Mouse (Mus musculus): ENCODE data around the gene Psmd7. TPM values are rescaled to one million over a fixed set of nuclear protein-coding genes. Genes with fewer than 3 reads are reported as not detected.

The Psmd7 gene
- polyA plus RNA-seq, 1 experiment from 2014 or later = 321 TPM

MicroRNAs encoded within 50 kb of the gene (microRNA counts, 519-probe panel; counts per million panel counts)
- 5,072 counts per million, percentile 68 among the panel's probes with 10 or more counts for microRNA mmu-miR-140

Other genes with a start within 250 kb of the Psmd7 start
- 5.5 and 7.7 TPM in 2 replicates for gene Nqo1, start 185.3 kb downstream of the Psmd7 start, polyA plus RNA-seq (2014; fragmentation: Nextera tagmentation; extraction: Ambion mirVana)
- 78.9 and 80.3 TPM in 2 replicates for gene Nob1, start 163.4 kb downstream of the Psmd7 start, polyA plus RNA-seq (2014; fragmentation: Nextera tagmentation; extraction: Ambion mirVana)
- 61.2 and 69.5 TPM in 2 replicates for gene Wwp2, start 152.1 kb downstream of the Psmd7 start, polyA plus RNA-seq (2014; fragmentation: Nextera tagmentation; extraction: Ambion mirVana)